Mouse (Mus musculus): ENCODE measurements around the gene Asic4. TPM values are rescaled to one million over a fixed set of nuclear protein-coding genes. Genes with fewer than 3 reads are reported as not detected.

Gene Asic4
- polyA plus RNA-seq, 1 experiment from 2014 or later, result 2.9 TPM

DNA sequence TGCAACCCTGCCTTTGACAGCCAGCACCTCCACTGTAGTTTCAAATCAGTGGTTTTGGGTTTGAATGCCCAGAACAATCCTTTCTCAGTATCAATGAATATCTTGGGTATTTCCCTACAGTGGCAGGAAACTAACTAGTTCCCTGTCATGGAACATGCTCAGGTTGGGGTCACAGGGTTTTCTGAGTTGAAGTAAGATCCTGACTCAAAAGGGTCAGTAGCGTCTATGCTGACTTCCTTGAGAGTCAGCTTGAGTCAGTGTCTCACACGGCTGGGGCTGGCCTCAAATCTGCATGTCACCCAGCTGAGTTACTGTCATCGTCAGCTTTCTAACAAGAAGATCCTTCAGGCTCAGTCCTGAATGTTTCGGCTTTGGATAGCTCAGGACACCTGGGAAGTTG is 48.7 kb downstream of the Asic4 start:
- no peak for DNase-seq (ENCODE audit: low spot score)
- ATAC-seq (ENCODE audit: insufficient read depth, low FRiP score, low TSS enrichment), result no peak
- WGBS, result 91% methylated on average over 4 of the region's 4 CpGs

DNA sequence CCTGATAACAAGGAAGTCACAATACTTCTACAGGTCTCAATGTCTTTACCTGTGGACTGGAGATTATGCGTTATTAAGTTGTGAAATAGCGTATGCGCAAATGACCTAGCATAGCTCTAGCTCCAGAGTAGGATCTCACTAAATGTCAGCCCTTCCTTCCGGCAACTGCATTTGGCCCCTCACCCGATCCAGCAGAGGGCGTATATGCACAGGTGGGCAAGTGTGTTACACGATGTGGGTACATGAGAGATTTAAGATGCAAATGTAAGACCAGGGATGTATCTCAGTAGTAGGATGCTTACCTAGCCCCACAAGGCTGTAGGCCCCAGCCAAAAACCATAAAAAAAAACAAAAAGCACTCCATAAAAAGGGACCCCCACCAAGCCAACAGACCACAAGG is 49.2 kb downstream of the Asic4 start:
- Histone ChIP-seq H3K27me3 (ENCODE audit: control insufficient read depth, insufficient read depth, low read length) (no peaks in the 10 kb centered on the region; the same call in 1 of the 2 replicates), H3K27ac (ENCODE audit: low read depth, low read length) (no peak overlapping the region), H3K36me3 (ENCODE audit: control insufficient read depth, insufficient read depth, low read length) (peaks cover 3% of the 10 kb centered on the region; the same call in 1 of the 2 replicates), H3K9ac (ENCODE audit: low read length) (no peak overlapping the region), H3K9me3 (ENCODE audit: control insufficient read depth, low read length) (no peaks in the 10 kb centered on the region), H3K4me1 (ENCODE audit: control insufficient read depth, insufficient read depth, low read length) (no peaks in the 10 kb centered on the region), H3K4me3 (ENCODE audit: low read depth, low read length) (no peak overlapping the region), H3K4me2 (ENCODE audit: low read depth) (no peak overlapping the region)
- ATAC-seq (ENCODE audit: insufficient read depth, low FRiP score, low TSS enrichment) (no peak), DNase-seq (ENCODE audit: low spot score) (no peak)
- 93% methylated on average over 7 of the region's 7 CpGs for WGBS

More for the DNA sequence above, 48.7 kb downstream of the Asic4 start:
- no peaks in the 10 kb centered on the region for H3K9me3 ChIP-seq (ENCODE audit: control insufficient read depth, low read length)
- H3K4me3 ChIP-seq (ENCODE audit: low read depth, low read length), result no peak overlapping the region
- H3K4me1 ChIP-seq (ENCODE audit: control insufficient read depth, insufficient read depth, low read length), result no peaks in the 10 kb centered on the region
- no peak overlapping the region for H3K9ac ChIP-seq (ENCODE audit: low read length)
- H3K36me3 ChIP-seq (ENCODE audit: control insufficient read depth, insufficient read depth, low read length), result peaks cover 3% of the 10 kb centered on the region; the same call in 1 of the 2 replicates
- H3K27ac ChIP-seq (ENCODE audit: low read depth, low read length), result no peak overlapping the region
- no peak overlapping the region for H3K4me2 ChIP-seq (ENCODE audit: low read depth)
- H3K27me3 ChIP-seq (ENCODE audit: control insufficient read depth, insufficient read depth, low read length), result no peaks in the 10 kb centered on the region; the same call in 1 of the 2 replicates

DNA sequence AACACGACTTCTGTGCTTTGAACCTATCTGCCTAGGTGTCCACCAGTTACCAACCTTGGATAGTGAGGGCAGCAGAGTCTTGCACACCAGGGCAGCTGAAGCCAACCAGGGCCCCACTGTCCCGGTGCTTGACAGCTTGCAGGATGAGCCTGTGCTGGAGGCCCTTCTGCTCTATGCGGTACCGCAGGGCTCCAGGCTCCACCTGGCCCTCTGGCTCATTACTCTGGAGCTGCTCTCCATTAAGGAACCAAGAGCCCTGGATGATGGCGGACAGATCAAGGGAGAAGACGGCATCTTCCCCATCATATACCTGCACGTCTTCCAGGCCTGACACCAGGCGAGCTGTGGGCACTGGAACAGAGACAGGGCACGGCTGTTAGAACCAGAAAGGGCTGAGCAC is 51.7 kb downstream of the Asic4 start:
- no peak overlapping the region for H3K9ac ChIP-seq (ENCODE audit: low read length)
- WGBS, result 94% methylated on average over 9 of the region's 9 CpGs
- no peak overlapping the region for H3K27ac ChIP-seq (ENCODE audit: low read depth, low read length)
- peaks cover 2% of the 10 kb centered on the region; the same call in 1 of the 2 replicates for H3K27me3 ChIP-seq (ENCODE audit: control insufficient read depth, insufficient read depth, low read length)
- H3K9me3 ChIP-seq (ENCODE audit: control insufficient read depth, low read length), result no peaks in the 10 kb centered on the region
- peaks cover 3% of the 10 kb centered on the region; the same call in 1 of the 2 replicates for H3K36me3 ChIP-seq (ENCODE audit: control insufficient read depth, insufficient read depth, low read length)
- no peak overlapping the region for H3K4me3 ChIP-seq (ENCODE audit: low read depth, low read length)
- no peak overlapping the region for H3K4me2 ChIP-seq (ENCODE audit: low read depth)
- ATAC-seq (ENCODE audit: insufficient read depth, low FRiP score, low TSS enrichment), result no peak
- 0 out of 2 replicates have a peak, but pooled peaks cover 1% of the 10 kb centered on the region for H3K4me1 ChIP-seq (ENCODE audit: control insufficient read depth, insufficient read depth, low read length)
- no peak for DNase-seq (ENCODE audit: low spot score)

- 89% methylated on average over 24 of the region's 25 CpGs for WGBS
- H3K27ac ChIP-seq (ENCODE audit: low read depth, low read length), result no peak overlapping the region
- DNase-seq (ENCODE audit: low spot score) (no peak), ATAC-seq (ENCODE audit: insufficient read depth, low FRiP score, low TSS enrichment) (no peak)
- H3K4me1 ChIP-seq (ENCODE audit: control insufficient read depth, insufficient read depth, low read length), result 0 out of 2 replicates have a peak, but pooled peaks cover 3% of the 10 kb centered on the region
- H3K9ac ChIP-seq (ENCODE audit: low read length), result no peak overlapping the region
- no peaks in the 10 kb centered on the region for H3K9me3 ChIP-seq (ENCODE audit: control insufficient read depth, low read length)
- peaks cover 3% of the 10 kb centered on the region; the same call in 1 of the 2 replicates for H3K36me3 ChIP-seq (ENCODE audit: control insufficient read depth, insufficient read depth, low read length)
- H3K27me3 ChIP-seq (ENCODE audit: control insufficient read depth, insufficient read depth, low read length), result peaks cover 2% of the 10 kb centered on the region; the same call in 1 of the 2 replicates
- H3K4me2 ChIP-seq (ENCODE audit: low read depth), result no peak overlapping the region
- no peak overlapping the region for H3K4me3 ChIP-seq (ENCODE audit: low read depth, low read length)
Observed at GRCm38 (mm10) chr1:75502945-75503650, 52.9 kb downstream of the Asic4 start.

DNA sequence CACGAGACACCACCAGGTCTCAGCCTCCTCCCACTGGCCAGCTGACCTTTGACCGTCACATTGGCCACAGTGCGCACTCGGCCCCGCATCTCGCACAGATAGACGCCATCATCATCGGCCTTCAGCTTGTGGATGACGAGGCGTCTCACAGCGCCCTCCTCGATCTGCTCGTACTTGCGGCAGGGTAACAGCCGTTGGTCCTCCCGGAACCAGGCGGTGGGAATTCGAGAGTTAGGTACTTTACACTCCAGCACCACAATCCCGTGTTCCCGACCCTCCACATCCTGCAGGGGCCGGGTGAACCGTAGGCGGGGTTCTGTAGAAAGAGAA is 53.4 kb downstream of the Asic4 start:
- no peaks in the 10 kb centered on the region for H3K9me3 ChIP-seq (ENCODE audit: control insufficient read depth, low read length)
- H3K4me3 ChIP-seq (ENCODE audit: low read depth, low read length), result no peak overlapping the region
- no peak overlapping the region for H3K9ac ChIP-seq (ENCODE audit: low read length)
- DNase-seq (ENCODE audit: low spot score), result no peak
- H3K27me3 ChIP-seq (ENCODE audit: control insufficient read depth, insufficient read depth, low read length), result peaks cover 2% of the 10 kb centered on the region; the same call in 1 of the 2 replicates
- peaks cover 3% of the 10 kb centered on the region; the same call in 1 of the 2 replicates for H3K36me3 ChIP-seq (ENCODE audit: control insufficient read depth, insufficient read depth, low read length)
- no peak overlapping the region for H3K4me2 ChIP-seq (ENCODE audit: low read depth)
- H3K4me1 ChIP-seq (ENCODE audit: control insufficient read depth, insufficient read depth, low read length), result 0 out of 2 replicates have a peak, but pooled peaks cover 3% of the 10 kb centered on the region
- 61% methylated on average over 23 of the region's 23 CpGs for WGBS
- ATAC-seq (ENCODE audit: insufficient read depth, low FRiP score, low TSS enrichment), result no peak
- H3K27ac ChIP-seq (ENCODE audit: low read depth, low read length), result no peak overlapping the region

GRCm38 (mm10) chr1:75504256-75505045 is 54.2 kb downstream of the Asic4 start:
- WGBS, result 64% methylated on average over 9 of the region's 9 CpGs

GRCm38 (mm10) chr1:75505159-75505955 is 55.1 kb downstream of the Asic4 start:
- WGBS, result under 1% methylated on average over 79 of the region's 84 CpGs
- ATAC-seq (ENCODE audit: insufficient read depth, low FRiP score, low TSS enrichment) (peak; percentile 51), DNase-seq (ENCODE audit: low spot score) (peak; percentile 71)
- Histone ChIP-seq H3K9ac (ENCODE audit: low read length) (peak overlapping the region; percentile 93), H3K9me3 (ENCODE audit: control insufficient read depth, low read length) (no peaks in the 10 kb centered on the region), H3K4me1 (ENCODE audit: control insufficient read depth, insufficient read depth, low read length) (0 out of 2 replicates have a peak, but pooled peaks cover 3% of the 10 kb centered on the region), H3K27ac (ENCODE audit: low read depth, low read length) (peak overlapping the region; percentile 83), H3K27me3 (ENCODE audit: control insufficient read depth, insufficient read depth, low read length) (peaks cover 2% of the 10 kb centered on the region; the same call in 1 of the 2 replicates), H3K4me3 (ENCODE audit: low read depth, low read length) (peak overlapping the region; percentile 87), H3K4me2 (ENCODE audit: low read depth) (peak overlapping the region; percentile 96), H3K36me3 (ENCODE audit: control insufficient read depth, insufficient read depth, low read length) (peaks cover 3% of the 10 kb centered on the region; the same call in 1 of the 2 replicates)

More at GRCm38 (mm10) chr1:75504256-75505045, 54.2 kb downstream of the Asic4 start:
- ATAC-seq (ENCODE audit: insufficient read depth, low FRiP score, low TSS enrichment) (no peak), DNase-seq (ENCODE audit: low spot score) (no peak)
- H3K27me3 ChIP-seq (ENCODE audit: control insufficient read depth, insufficient read depth, low read length), result peaks cover 2% of the 10 kb centered on the region; the same call in 1 of the 2 replicates
- H3K4me2 ChIP-seq (ENCODE audit: low read depth), result peak overlapping the region; percentile 96
- H3K27ac ChIP-seq (ENCODE audit: low read depth, low read length), result no peak overlapping the region
- no peaks in the 10 kb centered on the region for H3K9me3 ChIP-seq (ENCODE audit: control insufficient read depth, low read length)
- peak overlapping the region; percentile 93 for H3K9ac ChIP-seq (ENCODE audit: low read length)
- H3K36me3 ChIP-seq (ENCODE audit: control insufficient read depth, insufficient read depth, low read length), result peaks cover 3% of the 10 kb centered on the region; the same call in 1 of the 2 replicates
- H3K4me1 ChIP-seq (ENCODE audit: control insufficient read depth, insufficient read depth, low read length), result 0 out of 2 replicates have a peak, but pooled peaks cover 3% of the 10 kb centered on the region
- H3K4me3 ChIP-seq (ENCODE audit: low read depth, low read length), result peak overlapping the region; percentile 87
